Mouse (Mus musculus): ENCODE results near the gene Ucma. TPM values are rescaled to one million over a fixed set of nuclear protein-coding genes. Genes with fewer than 3 reads are reported as not detected.

Gene Ucma
- polyA plus RNA-seq, 1 experiment from 2014 or later, result not detected

GRCm38 (mm10) chr2:4958039-4958438 lies 17.9 kb upstream of the Ucma start:
- Histone ChIP-seq H3K9me3 (ENCODE audit: control insufficient read depth, low read length) (no peaks in the 10 kb centered on the region), H3K27ac (ENCODE audit: low read depth, low read length) (no peak overlapping the region), H3K4me3 (ENCODE audit: low read length) (no peak overlapping the region), H3K27me3 (ENCODE audit: control insufficient read depth, insufficient read depth, low read length) (no peaks in the 10 kb centered on the region), H3K4me2 (replicated peaks; ENCODE audit: low read depth, low read length) (no peak overlapping the region), H3K36me3 (ENCODE audit: control insufficient read depth, insufficient read depth, low read length) (no peaks in the 10 kb centered on the region), H3K9ac (ENCODE audit: low read depth, low read length) (no peak overlapping the region), H3K4me1 (ENCODE audit: control insufficient read depth, insufficient read depth, low read length) (no peaks in the 10 kb centered on the region)
- no peak for ATAC-seq (ENCODE audit: low FRiP score, low TSS enrichment)
- WGBS, result 84% methylated on average over 12 of the region's 12 CpGs

GRCm38 (mm10) chr2:4967806-4968205 lies 8.1 kb upstream of the Ucma start:
- Histone ChIP-seq H3K4me2 (replicated peaks; ENCODE audit: low read depth, low read length) (no peak overlapping the region), H3K9me3 (ENCODE audit: control insufficient read depth, low read length) (no peaks in the 10 kb centered on the region), H3K27ac (ENCODE audit: low read depth, low read length) (no peak overlapping the region), H3K36me3 (ENCODE audit: control insufficient read depth, insufficient read depth, low read length) (no peaks in the 10 kb centered on the region), H3K4me1 (ENCODE audit: control insufficient read depth, insufficient read depth, low read length) (no peaks in the 10 kb centered on the region), H3K9ac (ENCODE audit: low read depth, low read length) (no peak overlapping the region), H3K27me3 (ENCODE audit: control insufficient read depth, insufficient read depth, low read length) (no peaks in the 10 kb centered on the region), H3K4me3 (ENCODE audit: low read length) (no peak overlapping the region)
- ATAC-seq (ENCODE audit: low FRiP score, low TSS enrichment), result no peak
- WGBS, result 92% methylated on average over 2 of the region's 2 CpGs

- no peak overlapping the region for H3K27ac ChIP-seq (ENCODE audit: low read depth, low read length)
- no peaks in the 10 kb centered on the region for H3K36me3 ChIP-seq (ENCODE audit: control insufficient read depth, insufficient read depth, low read length)
- WGBS, result 97% methylated on average over 1 of the region's 2 CpGs
- no peak overlapping the region for H3K4me3 ChIP-seq (ENCODE audit: low read length)
- no peaks in the 10 kb centered on the region for H3K9me3 ChIP-seq (ENCODE audit: control insufficient read depth, low read length)
- no peaks in the 10 kb centered on the region for H3K4me1 ChIP-seq (ENCODE audit: control insufficient read depth, insufficient read depth, low read length)
- H3K27me3 ChIP-seq (ENCODE audit: control insufficient read depth, insufficient read depth, low read length), result no peaks in the 10 kb centered on the region
- H3K4me2 ChIP-seq (replicated peaks; ENCODE audit: low read depth, low read length), result no peak overlapping the region
- no peak for ATAC-seq (ENCODE audit: low FRiP score, low TSS enrichment)
- H3K9ac ChIP-seq (ENCODE audit: low read depth, low read length), result no peak overlapping the region
These were observed 6.8 kb upstream of the Ucma start for GRCm38 (mm10) chr2:4969083-4969482.

DNA sequence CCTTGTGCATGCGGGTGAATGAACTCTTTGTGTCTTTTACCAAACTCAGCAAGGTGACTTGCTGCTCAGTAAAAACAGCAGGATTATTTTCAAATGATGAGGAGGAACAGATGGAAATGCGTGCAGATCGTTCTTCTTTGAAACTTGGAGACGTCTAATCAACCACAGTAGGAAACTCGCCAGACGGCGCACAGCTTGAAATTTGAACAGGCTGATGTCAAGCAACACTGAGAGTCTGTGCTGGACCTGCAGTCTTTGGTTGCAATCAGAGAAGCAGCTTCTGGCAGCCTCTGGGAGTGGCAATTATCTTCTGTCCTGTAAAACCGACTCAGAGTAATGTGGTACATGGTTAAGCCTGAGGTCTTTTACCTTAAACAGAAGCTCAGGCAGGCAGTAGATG lies 2.2 kb downstream of the Ucma start:
- no peak overlapping the region for H3K4me2 ChIP-seq (replicated peaks; ENCODE audit: low read depth, low read length)
- no peaks in the 10 kb centered on the region for H3K9me3 ChIP-seq (ENCODE audit: control insufficient read depth, low read length)
- H3K27ac ChIP-seq (ENCODE audit: low read depth, low read length), result no peak overlapping the region
- no peak overlapping the region for H3K4me3 ChIP-seq (ENCODE audit: low read length)
- H3K27me3 ChIP-seq (ENCODE audit: control insufficient read depth, insufficient read depth, low read length), result no peaks in the 10 kb centered on the region
- WGBS, result 33% methylated on average over 8 of the region's 8 CpGs
- H3K4me1 ChIP-seq (ENCODE audit: control insufficient read depth, insufficient read depth, low read length), result no peaks in the 10 kb centered on the region
- no peak overlapping the region for H3K9ac ChIP-seq (ENCODE audit: low read depth, low read length)
- no peaks in the 10 kb centered on the region for H3K36me3 ChIP-seq (ENCODE audit: control insufficient read depth, insufficient read depth, low read length)
- no peak for ATAC-seq (ENCODE audit: low FRiP score, low TSS enrichment)

DNA sequence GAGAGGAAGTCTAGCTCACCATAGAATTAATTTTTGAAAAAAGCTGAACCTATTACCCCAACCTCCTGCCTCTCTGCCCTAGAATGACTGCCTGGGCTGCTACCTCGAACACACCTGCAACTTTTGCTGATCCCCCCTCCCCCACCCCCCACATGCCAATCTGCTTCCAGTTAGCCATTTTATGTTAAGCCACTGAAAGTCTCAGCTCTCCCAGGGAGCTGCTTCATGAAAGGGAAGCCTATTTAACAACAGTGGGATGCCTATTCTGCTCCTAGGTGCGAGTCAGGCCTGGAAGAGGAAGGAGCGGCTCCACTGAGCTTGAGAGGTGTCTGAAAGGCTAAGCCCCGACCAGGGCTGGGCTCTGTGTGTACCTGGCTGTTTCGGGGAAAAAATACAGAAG lies 8.1 kb downstream of the Ucma start:
- Histone ChIP-seq H3K27ac (ENCODE audit: low read depth, low read length) (no peak overlapping the region), H3K9ac (ENCODE audit: low read depth, low read length) (no peak overlapping the region), H3K4me3 (ENCODE audit: low read length) (no peak overlapping the region), H3K36me3 (ENCODE audit: control insufficient read depth, insufficient read depth, low read length) (no peaks in the 10 kb centered on the region), H3K4me1 (ENCODE audit: control insufficient read depth, insufficient read depth, low read length) (no peaks in the 10 kb centered on the region), H3K9me3 (ENCODE audit: control insufficient read depth, low read length) (no peaks in the 10 kb centered on the region), H3K4me2 (replicated peaks; ENCODE audit: low read depth, low read length) (no peak overlapping the region), H3K27me3 (ENCODE audit: control insufficient read depth, insufficient read depth, low read length) (no peaks in the 10 kb centered on the region)
- 42% methylated on average over 5 of the region's 5 CpGs for WGBS
- no peak for ATAC-seq (ENCODE audit: low FRiP score, low TSS enrichment)

GRCm38 (mm10) chr2:4985000-4985399 lies 9.1 kb downstream of the Ucma start:
- Histone ChIP-seq H3K9ac (ENCODE audit: low read depth, low read length) (no peak overlapping the region), H3K36me3 (ENCODE audit: control insufficient read depth, insufficient read depth, low read length) (no peaks in the 10 kb centered on the region), H3K27me3 (ENCODE audit: control insufficient read depth, insufficient read depth, low read length) (no peaks in the 10 kb centered on the region), H3K4me2 (replicated peaks; ENCODE audit: low read depth, low read length) (no peak overlapping the region), H3K4me3 (ENCODE audit: low read length) (no peak overlapping the region), H3K9me3 (ENCODE audit: control insufficient read depth, low read length) (no peaks in the 10 kb centered on the region), H3K27ac (ENCODE audit: low read depth, low read length) (no peak overlapping the region), H3K4me1 (ENCODE audit: control insufficient read depth, insufficient read depth, low read length) (no peaks in the 10 kb centered on the region)
- ATAC-seq (ENCODE audit: low FRiP score, low TSS enrichment), result no peak
- WGBS, result 82% methylated on average over 6 of the region's 6 CpGs

- peaks cover 15% of the 10 kb centered on the region for H3K36me3 ChIP-seq (ENCODE audit: control insufficient read depth, insufficient read depth, low read length)
- no peak overlapping the region for H3K4me2 ChIP-seq (replicated peaks; ENCODE audit: low read depth, low read length)
- H3K27me3 ChIP-seq (ENCODE audit: control insufficient read depth, insufficient read depth, low read length), result no peaks in the 10 kb centered on the region
- no peak overlapping the region for H3K9ac ChIP-seq (ENCODE audit: low read depth, low read length)
- 59% methylated on average over 4 of the region's 4 CpGs for WGBS
- H3K9me3 ChIP-seq (ENCODE audit: control insufficient read depth, low read length), result no peaks in the 10 kb centered on the region
- H3K4me3 ChIP-seq (ENCODE audit: low read length), result no peak overlapping the region
- no peak overlapping the region for H3K27ac ChIP-seq (ENCODE audit: low read depth, low read length)
- no peaks in the 10 kb centered on the region for H3K4me1 ChIP-seq (ENCODE audit: control insufficient read depth, insufficient read depth, low read length)
- ATAC-seq (ENCODE audit: low FRiP score, low TSS enrichment), result no peak
These were observed 10.9 kb downstream of the Ucma start for GRCm38 (mm10) chr2:4986798-4987197.

GRCm38 (mm10) chr2:4987388-4988180 lies 11.7 kb downstream of the Ucma start:
- no peaks in the 10 kb centered on the region for H3K27me3 ChIP-seq (ENCODE audit: control insufficient read depth, insufficient read depth, low read length)
- no peaks in the 10 kb centered on the region for H3K4me1 ChIP-seq (ENCODE audit: control insufficient read depth, insufficient read depth, low read length)
- 81% methylated on average over 8 of the region's 8 CpGs for WGBS
- H3K27ac ChIP-seq (ENCODE audit: low read depth, low read length), result no peak overlapping the region
- H3K36me3 ChIP-seq (ENCODE audit: control insufficient read depth, insufficient read depth, low read length), result peaks cover 21% of the 10 kb centered on the region
- ATAC-seq (ENCODE audit: low FRiP score, low TSS enrichment), result no peak
- no peaks in the 10 kb centered on the region for H3K9me3 ChIP-seq (ENCODE audit: control insufficient read depth, low read length)
- H3K4me3 ChIP-seq (ENCODE audit: low read length), result no peak overlapping the region
- no peak overlapping the region for H3K9ac ChIP-seq (ENCODE audit: low read depth, low read length)
- H3K4me2 ChIP-seq (replicated peaks; ENCODE audit: low read depth, low read length), result no peak overlapping the region

DNA sequence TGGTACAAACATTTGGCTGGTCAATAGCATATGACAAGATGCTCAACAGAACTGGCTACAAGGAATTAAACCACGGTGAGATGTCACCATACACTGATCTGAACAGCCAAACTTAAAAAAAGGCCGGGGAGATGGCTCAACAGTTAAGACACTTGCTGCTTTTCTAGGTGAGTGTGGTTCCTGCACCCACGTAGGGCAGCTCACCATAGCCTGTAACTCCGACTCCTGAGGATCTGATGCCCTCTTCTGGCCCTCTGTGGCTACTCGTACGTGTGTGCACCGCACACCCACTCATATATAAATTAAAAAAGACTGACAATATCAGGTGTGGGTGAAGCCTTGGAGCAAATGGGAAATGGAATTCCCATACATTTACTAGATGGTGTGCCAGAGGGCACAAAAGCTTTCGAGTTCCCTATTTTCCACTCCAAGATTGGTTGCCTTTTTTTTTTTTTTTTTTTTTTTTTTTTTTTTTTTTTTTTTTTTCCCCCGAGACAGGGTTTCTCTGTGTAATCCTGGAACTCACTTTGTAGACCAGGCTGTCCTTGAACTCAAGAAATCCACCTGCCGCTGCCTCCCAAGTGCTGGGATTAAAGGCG lies 13.0 kb downstream of the Ucma start:
- Histone ChIP-seq H3K4me1 (ENCODE audit: control insufficient read depth, insufficient read depth, low read length) (no peaks in the 10 kb centered on the region), H3K27me3 (ENCODE audit: control insufficient read depth, insufficient read depth, low read length) (no peaks in the 10 kb centered on the region), H3K27ac (ENCODE audit: low read depth, low read length) (no peak overlapping the region), H3K9ac (ENCODE audit: low read depth, low read length) (no peak overlapping the region), H3K4me2 (replicated peaks; ENCODE audit: low read depth, low read length) (no peak overlapping the region), H3K9me3 (ENCODE audit: control insufficient read depth, low read length) (no peaks in the 10 kb centered on the region), H3K4me3 (ENCODE audit: low read length) (no peak overlapping the region), H3K36me3 (ENCODE audit: control insufficient read depth, insufficient read depth, low read length) (peaks cover 31% of the 10 kb centered on the region)
- ATAC-seq (ENCODE audit: low FRiP score, low TSS enrichment), result no peak
- WGBS, result 83% methylated on average over 11 of the region's 11 CpGs
